Mouse (Mus musculus) neutrophil, adult 5-6 weeks (primary cell): Measurements from ENCODE around the gene Cdca3. TPM values are rescaled to one million over a fixed set of nuclear protein-coding genes. Genes with fewer than 3 reads are reported as not detected.

Experiments used
- ATAC-seq: fragments of 151-379, 151-347 bp; 2 replicates; pipeline ENCODE4 v1.8.0; 2017; ENCODE audit warnings: mild to moderate bottlenecking, moderate TSS enrichment; ENCODE audit not compliant: insufficient number of reproducible peaks, poor library complexity, low FRiP score, severe bottlenecking; ENCODE audit errors: extremely low read depth
- total RNA-seq: library from RNA; stranded (forward); fragments of 200-1000 nt; gene quantifications from 2 replicates; pipeline ENCODE4 v1.2.3, GENCODE M21; 2017

Cdca3 gene
- total RNA-seq, 1 experiment from 2014 or later: 3.0 TPM

DNA sequence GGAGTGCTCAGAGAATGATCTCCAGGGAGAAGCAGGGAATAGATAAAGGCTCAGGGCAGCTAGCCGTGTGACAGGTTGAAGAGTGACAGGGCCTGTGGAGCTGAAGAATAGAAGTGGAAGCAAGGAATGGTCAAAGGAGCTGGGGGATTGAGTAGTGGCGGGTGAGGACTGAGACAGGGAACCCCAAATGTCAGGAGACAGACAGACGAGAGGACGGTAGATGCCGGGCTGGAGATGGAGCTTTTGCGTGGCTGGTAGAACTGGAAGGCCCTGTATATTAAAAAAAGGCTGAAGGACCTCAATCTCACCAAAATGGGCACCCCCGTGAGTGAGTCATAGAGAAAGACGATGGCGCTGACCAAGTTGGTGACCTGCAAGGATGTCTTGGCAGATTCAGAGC lies 31.2 kb downstream of the Cdca3 start:
- no peak for ATAC-seq

DNA sequence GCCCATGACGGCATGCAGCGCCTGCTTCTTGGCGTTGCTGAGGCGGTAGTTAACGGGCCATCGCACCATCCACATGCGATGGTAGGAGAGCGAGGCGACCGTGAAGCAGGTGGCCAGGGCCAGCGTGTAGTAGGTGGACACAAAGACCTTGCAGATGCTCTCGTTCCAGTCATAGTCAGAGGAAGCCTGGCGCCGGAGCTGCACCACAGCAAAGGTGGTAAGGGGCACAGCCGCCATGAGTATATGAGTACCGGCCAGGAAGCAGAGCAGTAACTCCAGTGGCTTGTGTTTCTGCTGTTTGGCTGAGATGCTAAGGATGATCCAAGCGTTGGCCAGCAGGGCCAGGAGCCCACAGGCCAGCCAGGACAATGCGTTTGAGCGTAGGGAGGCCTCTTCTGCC lies 31.9 kb downstream of the Cdca3 start:
- ATAC-seq: no peak

DNA sequence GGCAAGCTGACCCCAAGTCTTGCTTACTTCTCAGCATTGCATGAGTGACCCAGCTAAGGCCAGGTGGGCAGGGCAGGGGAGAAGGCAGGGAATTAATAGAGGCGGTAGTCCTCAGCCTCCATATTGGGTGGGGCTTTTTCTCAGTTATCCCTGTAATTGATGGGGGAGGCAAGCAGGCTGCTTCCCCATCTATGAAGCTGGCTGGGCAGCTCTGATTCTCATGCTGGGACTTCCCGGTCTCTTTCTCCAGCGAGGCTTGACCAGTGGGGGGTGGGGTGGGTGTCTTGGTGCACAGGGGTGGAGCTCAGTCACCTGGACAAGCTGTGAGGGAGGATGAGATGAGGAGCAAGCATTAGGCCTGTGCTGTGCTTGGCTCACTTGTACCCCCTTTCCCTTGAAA lies 32.5 kb downstream of the Cdca3 start:
- ATAC-seq: no peak

DNA sequence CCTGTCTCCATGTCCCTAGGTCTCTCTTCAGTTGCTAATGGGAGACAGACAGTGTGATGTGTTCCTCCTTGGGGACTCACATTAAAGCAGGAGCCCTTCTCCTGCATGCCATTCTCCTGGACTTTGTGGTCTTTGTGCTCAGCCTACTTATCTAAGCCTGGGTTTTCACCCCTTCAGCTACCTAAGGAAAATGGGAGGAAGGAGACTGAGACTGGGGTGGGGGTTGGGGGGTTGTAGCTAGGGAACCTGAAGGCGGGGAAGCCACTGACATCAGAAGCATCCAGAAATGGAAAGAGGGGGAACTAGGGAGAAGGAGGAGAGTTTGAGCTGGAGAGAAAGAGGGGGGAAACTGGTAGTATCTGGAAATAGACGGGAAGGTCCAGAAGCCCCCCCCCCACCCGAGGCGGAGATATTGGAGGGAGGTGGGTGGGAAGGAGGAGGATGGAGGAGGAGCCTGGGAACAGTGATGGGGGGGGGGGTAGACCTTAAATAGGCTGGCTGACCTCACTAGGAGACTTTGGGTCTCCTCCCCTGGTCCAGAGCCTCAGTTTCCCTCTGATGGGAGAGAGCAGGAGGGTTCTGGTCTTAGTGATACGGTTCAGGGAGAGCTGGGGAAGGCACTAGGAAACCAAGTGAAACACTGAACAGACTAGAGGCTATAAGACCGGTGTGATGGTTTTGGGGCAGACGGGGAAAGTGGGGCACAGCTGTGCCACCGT lies 33.2 kb downstream of the Cdca3 start:
- no peak for ATAC-seq

- ATAC-seq: no peak
Measured at GRCm38 (mm10) chr6:124863125-124863657, 33.8 kb downstream of the Cdca3 start.

DNA sequence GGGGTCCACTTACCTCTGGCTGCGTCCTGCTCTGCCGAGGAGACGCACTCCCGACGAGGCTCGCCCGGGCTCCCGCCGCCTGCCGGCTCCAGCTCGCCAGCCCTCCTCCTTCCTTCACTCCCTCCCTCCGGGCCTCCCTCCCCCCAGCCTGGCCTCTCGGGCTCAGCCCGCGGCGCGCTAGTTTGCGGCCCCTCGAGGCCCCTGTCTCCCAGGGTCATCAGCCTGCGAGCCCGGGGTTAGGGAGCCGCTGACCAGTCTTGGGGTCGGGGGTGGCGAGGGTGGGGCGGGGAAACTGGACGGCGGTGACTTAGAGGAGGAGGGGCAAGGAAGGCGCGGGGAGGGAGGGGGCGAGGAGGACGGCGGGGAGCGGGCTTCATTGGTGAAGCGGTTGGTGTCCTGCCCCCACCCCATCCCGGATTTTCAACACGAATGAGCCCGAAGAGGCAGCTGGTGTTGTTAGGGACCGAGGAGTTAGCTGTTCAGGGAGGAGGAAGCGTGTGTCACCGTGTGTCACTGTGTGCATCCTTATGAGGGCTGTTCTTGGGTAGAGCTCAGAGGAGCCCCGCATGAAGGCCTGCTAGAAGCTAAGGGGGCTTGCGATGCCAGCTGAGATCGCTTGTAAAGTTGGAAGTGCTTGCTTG lies 34.4 kb downstream of the Cdca3 start, which contains the start of gene Gpr162:
Gene Gpr162 (minus strand): TSS at position 326 of the 641 bp plus-strand sequence.
- no peak for ATAC-seq

- ATAC-seq: no peak
Measured at GRCm38 (mm10) chr6:124865766-124866362, 36.5 kb downstream of the Cdca3 start.

- ATAC-seq: no peak
Measured at GRCm38 (mm10) chr6:124866560-124866959, 37.2 kb downstream of the Cdca3 start.

DNA sequence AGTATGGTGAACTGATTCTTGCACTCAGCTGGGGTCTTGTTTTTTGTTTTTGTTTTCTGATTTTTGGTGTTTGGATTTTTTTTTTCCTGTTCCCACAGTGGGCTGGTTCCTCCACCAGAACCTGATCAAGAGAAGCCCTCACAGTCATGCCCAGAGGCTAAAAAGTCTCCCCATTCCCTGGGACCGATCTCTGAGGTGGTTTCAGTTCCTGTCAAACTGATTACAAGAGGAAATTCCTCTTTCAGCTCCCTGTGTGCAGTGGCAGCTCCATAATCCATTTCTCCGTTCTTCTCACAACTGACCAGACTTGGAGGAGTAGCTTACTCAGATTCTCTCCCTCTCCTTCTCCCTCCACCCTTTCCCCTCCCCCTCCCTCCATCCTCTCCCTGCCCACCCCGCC lies 45.0 kb downstream of the Cdca3 start:
- ATAC-seq: no peak

- ATAC-seq: no peak
Measured at GRCm38 (mm10) chr6:124879390-124879789, 50.0 kb downstream of the Cdca3 start.

DNA sequence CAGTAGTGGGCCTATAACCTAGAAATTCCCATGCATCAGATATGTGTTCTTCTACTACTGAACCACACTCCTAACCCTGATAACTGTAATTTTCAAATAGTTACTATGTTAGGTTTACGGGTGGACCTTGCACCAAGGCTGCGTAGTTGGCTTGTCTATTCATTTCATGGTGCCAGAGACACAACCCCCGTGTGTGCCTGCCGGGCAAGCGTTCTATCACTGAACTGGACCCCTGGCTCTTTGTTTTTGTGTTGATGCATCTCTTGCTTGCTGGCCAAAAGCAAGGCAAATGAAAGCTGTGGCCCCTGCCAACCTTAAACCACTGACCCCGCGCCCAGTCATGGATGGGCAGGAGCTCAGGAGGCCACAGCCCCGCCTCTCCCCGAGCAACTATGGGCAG lies 52.5 kb downstream of the Cdca3 start:
- no peak for ATAC-seq

Other genes with a start within 250 kb of the Cdca3 start
- gene C1s2, start 193.5 kb upstream of the Cdca3 start, total RNA-seq: not detected in 2 replicates
- gene Lpcat3, start 166.5 kb upstream of the Cdca3 start, total RNA-seq: 21.4 and 26.5 TPM in 2 replicates
- 89.3 and 107 TPM in 2 replicates for gene Emg1, start 117.4 kb upstream of the Cdca3 start, total RNA-seq
- 110 and 117 TPM in 2 replicates for gene Phb2, start 117.2 kb upstream of the Cdca3 start, total RNA-seq
- gene Ptpn6, start 90.8 kb upstream of the Cdca3 start, total RNA-seq: 1,943 and 2,202 TPM in 2 replicates
- 161 and 171 TPM in 2 replicates for gene Grcc10, start 88.2 kb upstream of the Cdca3 start, total RNA-seq
- 0.74 TPM in 1 of 2 replicates, not detected in the other for gene Gm45234, start 73.5 kb upstream of the Cdca3 start, total RNA-seq
- gene Atn1, start 73.0 kb upstream of the Cdca3 start, total RNA-seq: 6.5 and 11.6 TPM in 2 replicates
- not detected in 2 replicates for gene Eno2, start 59.9 kb upstream of the Cdca3 start, total RNA-seq
- gene Lrrc23, start 49.8 kb upstream of the Cdca3 start, total RNA-seq: 6.8 and 7.9 TPM in 2 replicates
- 10.5 and 10.9 TPM in 2 replicates for gene Spsb2, start 20.9 kb upstream of the Cdca3 start, total RNA-seq
- gene Tpi1, start 15.3 kb upstream of the Cdca3 start, total RNA-seq: 43.0 and 64.8 TPM in 2 replicates
- gene Usp5, start 63 bp upstream of the Cdca3 start, total RNA-seq: 35.1 and 50.1 TPM in 2 replicates
- 0.70 TPM in 1 of 2 replicates, not detected in the other for gene Gnb3, start 10.7 kb downstream of the Cdca3 start, total RNA-seq
- gene P3h3, start 28.2 kb downstream of the Cdca3 start, total RNA-seq: not detected in 2 replicates
- gene Gpr162, start 34.4 kb downstream of the Cdca3 start, total RNA-seq: not detected in 2 replicates
- gene Cd4, start 58.7 kb downstream of the Cdca3 start, total RNA-seq: 6.8 and 7.1 TPM in 2 replicates
- gene Lag3, start 82.2 kb downstream of the Cdca3 start, total RNA-seq: 0.25 and 0.70 TPM in 2 replicates
- 94.0 and 109 TPM in 2 replicates for gene Ptms, start 90.6 kb downstream of the Cdca3 start, total RNA-seq
- gene Mlf2, start 101.8 kb downstream of the Cdca3 start, total RNA-seq: 56.3 and 57.7 TPM in 2 replicates
- 19.1 and 23.7 TPM in 2 replicates for gene Cops7a, start 136.0 kb downstream of the Cdca3 start, total RNA-seq
- not detected in 2 replicates for gene Pianp, start 167.1 kb downstream of the Cdca3 start, total RNA-seq
- 45.1 and 58.1 TPM in 2 replicates for gene Zfp384, start 179.6 kb downstream of the Cdca3 start, total RNA-seq
- 136 and 143 TPM in 2 replicates for gene Ing4, start 210.2 kb downstream of the Cdca3 start, total RNA-seq
- 26.8 and 32.7 TPM in 2 replicates for gene Acrbp, start 220.1 kb downstream of the Cdca3 start, total RNA-seq
- gene Lpar5, start 238.4 kb downstream of the Cdca3 start, total RNA-seq: 1.6 and 3.1 TPM in 2 replicates